Mouse (Mus musculus) heart, embryonic 11.5 days (tissue): ENCODE measurements at regions not wholly inside any gene's neighbourhood (a gene's known extent, or its start where the extent isn't known, plus 50 kb on each side); places are given as distances from the start of the nearest gene placed in this dataset.

Experiments
- ATAC-seq: fragments of 200-750 bp; cut with Nextera tagmentation; replicated peaks from 2 replicates; pipeline ENCODE4 v1.8.0; 2017; ENCODE audit warnings: moderate library complexity; ENCODE audit not compliant: insufficient number of reproducible peaks, low FRiP score, low TSS enrichment
- H3K27ac ChIP-seq: fragments of 300-500 bp; sonication (generic); 2 replicates; pipeline ENCODE4 v1.5.1; 2014; ENCODE audit warnings: mild to moderate bottlenecking, low read depth, low read length
- H3K27me3 ChIP-seq: fragments of 300-500 bp; sonication (generic); 2 replicates; pipeline ENCODE4 v1.6.1; 2014; ENCODE audit warnings: mild to moderate bottlenecking, low read length, mixed read lengths; ENCODE audit not compliant: control insufficient read depth, insufficient read depth
- H3K36me3 ChIP-seq: fragments of 300-500 bp; sonication (generic); 2 replicates; pipeline ENCODE4 v1.6.1; 2014; ENCODE audit warnings: mild to moderate bottlenecking, low read length, moderate library complexity, mixed read lengths; ENCODE audit not compliant: control insufficient read depth, insufficient read depth
- H3K4me1 ChIP-seq: fragments of 300-500 bp; sonication (generic); 2 replicates; pipeline ENCODE4 v1.6.1; 2014; ENCODE audit warnings: low read length; ENCODE audit not compliant: control insufficient read depth, insufficient read depth
- H3K4me2 ChIP-seq: fragments of 300-500 bp; sonication (generic); 2 replicates; pipeline ENCODE4 v1.6.1; 2014; ENCODE audit warnings: mild to moderate bottlenecking, moderate library complexity
- H3K4me3 ChIP-seq: fragments of 300-500 bp; sonication (generic); 2 replicates; pipeline ENCODE4 v1.5.1; 2014; ENCODE audit warnings: low read depth, low read length
- H3K9ac ChIP-seq: fragments of 300-500 bp; sonication (generic); 2 replicates; pipeline ENCODE4 v1.6.1; 2014; ENCODE audit warnings: mild to moderate bottlenecking, low read depth, low read length, moderate library complexity
- H3K9me3 ChIP-seq: fragments of 300-500 bp; sonication (generic); replicated peaks from 2 replicates; pipeline ENCODE4 v1.6.1; 2016; ENCODE audit warnings: low read length; ENCODE audit not compliant: control insufficient read depth
- WGBS: fragments of 180-500 bp; shearing (Covaris S2); extraction: QIAGEN DNeasy Blood & Tissue Kit; methylation state at CpG from one replicate; pipeline ENCODE4 v1.1.7; 2014; ENCODE audit not compliant: insufficient replicate concordance; 5-methylcytosine and 5-hydroxymethylcytosine counted together

DNA sequence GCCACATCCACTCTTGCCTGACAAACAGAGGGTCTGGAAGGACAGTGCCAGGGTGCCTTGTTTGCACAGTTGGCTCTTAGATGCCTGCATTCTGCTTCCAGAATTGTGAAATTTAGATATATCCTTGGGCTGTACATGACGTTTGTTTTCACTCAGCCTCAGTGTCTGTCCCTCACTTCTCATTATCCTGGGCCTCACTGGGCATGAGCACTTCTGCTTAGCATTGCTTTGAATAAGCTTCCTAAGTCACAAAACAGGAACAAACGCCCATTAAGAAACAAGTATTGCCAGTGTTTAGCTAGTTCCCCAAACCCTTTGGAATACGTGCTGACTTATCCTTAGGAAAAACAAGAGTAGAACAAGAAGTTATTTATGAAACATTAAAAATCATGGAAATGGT is 148.0 kb upstream of the Col8a1 start:
- Histone ChIP-seq H3K27ac (no peak overlapping the region), H3K4me3 (no peak overlapping the region), H3K36me3 (no peaks in the 10 kb centered on the region), H3K4me1 (no peaks in the 10 kb centered on the region), H3K27me3 (no peaks in the 10 kb centered on the region), H3K9ac (no peak overlapping the region), H3K4me2 (no peak overlapping the region), H3K9me3 (no peaks in the 10 kb centered on the region)
- no peak for ATAC-seq
- 69% methylated on average over 3 of the region's 3 CpGs for WGBS

DNA sequence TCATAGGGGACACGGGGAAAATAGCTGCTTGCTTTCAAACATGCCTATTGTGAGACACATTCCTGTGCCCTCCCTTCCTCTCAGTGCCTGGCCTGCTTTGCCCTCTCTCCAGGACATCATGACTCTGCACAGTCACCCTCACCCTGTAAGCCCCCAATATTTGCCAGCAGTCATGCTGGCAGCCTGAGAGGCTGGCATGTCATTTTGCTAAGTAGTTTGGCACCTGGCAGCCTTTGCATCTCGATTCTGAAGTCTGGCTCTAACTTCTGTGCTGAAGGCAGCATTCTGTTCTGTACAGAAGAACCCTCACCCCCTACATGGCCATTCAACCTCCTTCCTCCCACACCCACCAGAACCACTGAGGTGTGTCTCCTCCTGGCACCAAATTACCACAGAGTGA is 157.5 kb upstream of the Col8a1 start:
- ATAC-seq: no peak
- H3K9me3 ChIP-seq: no peaks in the 10 kb centered on the region
- 55% methylated on average over 2 of the region's 2 CpGs for WGBS

DNA sequence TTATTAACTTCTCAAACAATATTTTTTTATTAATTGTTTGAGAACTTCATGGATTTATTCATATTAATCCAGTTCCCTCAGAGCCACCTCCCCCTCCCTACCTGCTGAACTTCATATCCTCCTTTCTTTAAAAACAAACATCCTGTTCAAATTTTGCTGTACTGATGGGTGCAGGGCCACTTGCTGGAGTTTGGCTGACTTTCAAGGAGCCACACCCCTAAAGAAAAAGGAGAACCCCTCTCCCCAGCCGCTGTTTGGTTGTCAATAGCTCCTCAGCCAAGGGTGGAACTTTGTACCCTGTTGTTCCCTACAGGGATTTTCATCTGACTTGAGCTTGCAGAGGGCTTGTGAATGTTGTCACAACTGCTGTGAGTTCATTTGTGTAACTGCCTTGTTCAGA is 160.0 kb upstream of the Col8a1 start:
- H3K9me3 ChIP-seq: no peaks in the 10 kb centered on the region
- 64% methylated on average over 1 of the region's 1 CpGs for WGBS
- no peaks in the 10 kb centered on the region for H3K36me3 ChIP-seq
- H3K27ac ChIP-seq: no peak overlapping the region
- no peak overlapping the region for H3K9ac ChIP-seq
- H3K4me1 ChIP-seq: no peaks in the 10 kb centered on the region
- ATAC-seq: no peak
- no peak overlapping the region for H3K4me3 ChIP-seq
- H3K4me2 ChIP-seq: no peak overlapping the region
- H3K27me3 ChIP-seq: no peaks in the 10 kb centered on the region

More for the DNA sequence above, 157.5 kb upstream of the Col8a1 start:
- Histone ChIP-seq H3K4me2 (no peak overlapping the region), H3K36me3 (no peaks in the 10 kb centered on the region), H3K27ac (no peak overlapping the region), H3K9ac (no peak overlapping the region), H3K27me3 (no peaks in the 10 kb centered on the region), H3K4me3 (no peak overlapping the region), H3K4me1 (no peaks in the 10 kb centered on the region)

DNA sequence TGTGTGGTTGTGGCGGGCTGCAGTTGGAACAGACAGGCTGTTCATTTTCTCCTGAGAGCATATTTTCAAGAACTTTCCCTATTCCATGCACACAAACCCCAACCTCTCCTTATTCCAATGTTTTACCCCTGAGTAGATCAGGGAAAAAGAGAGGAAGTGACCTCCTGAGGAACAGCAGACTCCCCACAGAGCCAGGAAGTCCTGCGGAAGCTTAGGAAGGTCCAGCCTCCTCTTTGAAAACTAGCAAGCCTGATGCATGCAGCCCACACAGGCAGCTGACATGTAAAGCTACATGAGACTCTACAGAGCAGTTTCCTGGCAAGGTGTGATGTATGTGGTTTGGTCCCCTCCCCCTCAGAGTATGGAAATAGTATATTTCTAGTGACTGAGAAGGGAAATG is 160.9 kb upstream of the Col8a1 start:
- Histone ChIP-seq H3K27ac (no peak overlapping the region), H3K27me3 (no peaks in the 10 kb centered on the region), H3K4me2 (no peak overlapping the region), H3K9me3 (no peaks in the 10 kb centered on the region), H3K9ac (no peak overlapping the region), H3K4me3 (no peak overlapping the region), H3K4me1 (no peaks in the 10 kb centered on the region), H3K36me3 (no peaks in the 10 kb centered on the region)
- no peak for ATAC-seq
- 67% methylated on average over 2 of the region's 2 CpGs for WGBS

DNA sequence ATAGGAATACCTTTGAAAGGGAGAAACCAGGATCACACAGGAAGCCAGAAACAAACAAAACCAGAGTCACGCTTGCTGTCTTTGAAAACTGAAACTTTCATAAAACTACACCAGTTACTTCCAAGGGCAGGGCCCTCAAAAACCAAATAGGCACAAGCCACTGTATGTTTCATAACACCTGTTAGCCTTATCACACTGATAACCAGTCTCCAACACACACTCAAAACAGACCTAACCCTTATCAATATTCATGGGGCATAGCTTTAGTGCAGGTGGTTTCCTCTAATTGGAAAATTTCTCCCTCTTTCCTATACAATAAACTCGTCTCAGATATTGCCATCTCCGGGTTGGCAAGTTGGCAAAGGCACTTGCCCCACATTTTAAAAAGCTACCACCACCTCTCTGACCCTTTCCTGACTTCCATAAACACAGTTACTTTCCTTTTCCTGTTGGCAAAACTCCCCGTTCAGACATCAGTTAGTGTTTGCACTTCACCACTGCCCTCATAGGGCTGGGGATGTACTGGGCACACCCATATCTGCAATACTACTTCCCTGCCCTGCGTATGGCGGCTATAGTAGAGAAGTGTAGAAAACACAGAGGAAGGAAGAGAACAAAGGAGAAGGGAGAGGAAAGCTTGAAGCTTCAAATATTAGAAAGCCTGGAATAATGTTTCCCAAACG is 169.1 kb upstream of the Col8a1 start:
- ATAC-seq: no peak
- H3K4me2 ChIP-seq: no peak overlapping the region
- no peaks in the 10 kb centered on the region for H3K4me1 ChIP-seq
- 63% methylated on average over 7 of the region's 7 CpGs for WGBS
- H3K4me3 ChIP-seq: no peak overlapping the region
- H3K9ac ChIP-seq: no peak overlapping the region
- no peaks in the 10 kb centered on the region for H3K36me3 ChIP-seq
- H3K9me3 ChIP-seq: no peaks in the 10 kb centered on the region
- H3K27ac ChIP-seq: no peak overlapping the region
- no peaks in the 10 kb centered on the region for H3K27me3 ChIP-seq

DNA sequence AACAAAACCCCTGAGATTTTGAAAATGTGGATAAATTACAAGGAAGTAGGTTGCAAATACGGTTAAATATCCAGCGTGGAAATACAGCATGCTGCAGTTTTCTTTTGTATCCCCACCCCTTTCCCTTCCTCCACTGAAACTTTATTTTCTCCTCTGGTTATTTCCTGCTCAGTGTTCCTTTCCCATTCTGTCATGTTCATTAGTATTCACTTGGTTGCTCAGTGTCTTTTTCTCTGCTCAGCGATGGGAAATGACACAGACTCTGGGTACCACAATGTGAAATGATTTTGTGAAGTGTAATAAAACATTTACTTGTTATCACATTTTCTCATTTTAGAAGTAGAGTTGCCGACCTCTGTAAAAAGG is 169.6 kb upstream of the Col8a1 start:
- ATAC-seq: no peak
- H3K36me3 ChIP-seq: no peaks in the 10 kb centered on the region
- no peaks in the 10 kb centered on the region for H3K9me3 ChIP-seq
- H3K27me3 ChIP-seq: no peaks in the 10 kb centered on the region
- H3K27ac ChIP-seq: no peak overlapping the region
- 69% methylated on average over 4 of the region's 4 CpGs for WGBS
- no peak overlapping the region for H3K4me3 ChIP-seq
- H3K9ac ChIP-seq: no peak overlapping the region
- no peak overlapping the region for H3K4me2 ChIP-seq
- no peaks in the 10 kb centered on the region for H3K4me1 ChIP-seq

DNA sequence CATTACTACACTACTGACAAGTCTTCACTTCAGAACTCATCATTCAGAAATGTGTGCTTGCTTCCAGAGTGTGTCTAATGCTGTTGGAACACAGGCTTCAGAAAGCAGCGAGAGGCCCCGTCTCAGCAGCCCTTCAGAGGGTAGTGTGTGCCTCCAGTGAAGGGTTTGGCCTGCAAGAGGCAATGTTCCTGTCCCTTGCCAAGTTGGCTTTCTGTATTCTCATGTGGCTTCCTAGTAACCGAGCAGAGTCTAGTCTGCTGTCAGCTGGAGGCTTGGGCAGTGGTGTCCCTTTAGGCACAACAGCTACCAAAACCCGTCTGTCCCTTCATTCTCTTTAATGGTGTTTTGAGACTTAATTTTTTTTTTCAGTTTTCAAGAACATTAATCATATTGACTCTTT is 173.3 kb upstream of the Col8a1 start:
- Histone ChIP-seq H3K9ac (no peak overlapping the region), H3K36me3 (no peaks in the 10 kb centered on the region), H3K4me1 (no peaks in the 10 kb centered on the region), H3K27ac (no peak overlapping the region), H3K4me3 (no peak overlapping the region), H3K27me3 (no peaks in the 10 kb centered on the region), H3K4me2 (no peak overlapping the region), H3K9me3 (no peaks in the 10 kb centered on the region)
- ATAC-seq: no peak
- WGBS: 77% methylated on average over 4 of the region's 4 CpGs

DNA sequence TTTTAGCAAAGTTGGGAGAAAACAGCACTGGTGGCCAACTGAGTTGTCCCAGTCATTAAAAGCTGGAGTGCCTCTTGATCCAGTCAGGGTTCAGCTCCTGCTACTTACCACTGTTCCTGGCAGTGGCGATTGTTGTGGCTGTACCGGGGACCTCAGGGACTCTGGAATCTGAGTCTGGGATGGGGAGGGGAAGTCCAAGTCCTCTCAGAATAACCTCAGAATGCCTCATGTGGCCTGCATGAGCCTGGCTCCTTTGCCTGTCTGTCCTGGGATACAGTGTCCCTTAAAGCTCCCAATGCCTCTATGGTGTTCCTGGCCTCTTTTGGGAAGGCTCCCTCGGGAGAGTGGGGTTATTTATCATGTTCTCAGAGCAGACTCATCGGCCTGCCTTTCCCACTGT is 173.8 kb upstream of the Col8a1 start:
- no peak overlapping the region for H3K27ac ChIP-seq
- H3K4me1 ChIP-seq: no peaks in the 10 kb centered on the region
- H3K9ac ChIP-seq: no peak overlapping the region
- no peak overlapping the region for H3K4me3 ChIP-seq
- no peak for ATAC-seq
- 39% methylated on average over 4 of the region's 4 CpGs for WGBS
- H3K9me3 ChIP-seq: no peaks in the 10 kb centered on the region
- no peaks in the 10 kb centered on the region for H3K27me3 ChIP-seq
- H3K4me2 ChIP-seq: no peak overlapping the region
- no peaks in the 10 kb centered on the region for H3K36me3 ChIP-seq

DNA sequence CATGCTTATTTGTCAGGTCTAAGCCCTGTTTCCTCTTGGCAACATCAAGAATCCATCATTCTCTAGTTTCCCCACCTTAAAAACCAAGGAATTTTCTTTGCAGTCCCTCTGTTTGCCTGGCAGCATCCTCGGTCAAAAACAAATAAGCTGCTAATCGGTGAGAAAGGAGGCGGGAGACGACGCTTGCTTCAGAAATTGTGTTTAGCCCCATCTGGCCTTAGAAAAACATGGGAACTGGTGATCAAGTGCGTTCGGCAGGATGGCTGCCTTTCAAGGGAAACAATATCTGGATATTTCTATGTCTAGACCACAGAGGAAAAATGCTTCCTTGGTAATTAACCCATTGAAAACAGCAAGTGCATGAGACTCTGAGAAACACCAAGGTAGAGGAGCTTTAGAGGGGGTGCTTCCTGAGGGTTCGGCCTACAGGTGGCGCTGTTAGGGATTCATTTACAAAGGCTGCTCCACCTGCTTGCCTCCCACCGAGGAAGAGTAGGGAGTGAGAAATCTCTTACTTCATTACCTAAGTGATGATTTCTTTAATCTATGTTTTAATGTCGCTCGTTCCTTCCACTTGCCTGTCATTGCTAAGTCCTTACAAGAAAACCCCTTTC is 174.7 kb upstream of the Col8a1 start:
- no peaks in the 10 kb centered on the region for H3K27me3 ChIP-seq
- no peak overlapping the region for H3K4me2 ChIP-seq
- no peak overlapping the region for H3K4me3 ChIP-seq
- no peak overlapping the region for H3K27ac ChIP-seq
- ATAC-seq: no peak
- H3K36me3 ChIP-seq: no peaks in the 10 kb centered on the region
- H3K9ac ChIP-seq: no peak overlapping the region
- H3K9me3 ChIP-seq: no peaks in the 10 kb centered on the region
- no peaks in the 10 kb centered on the region for H3K4me1 ChIP-seq
- WGBS: 70% methylated on average over 12 of the region's 12 CpGs
